Mouse (Mus musculus) neural tube, embryonic 15.5 days (tissue): ENCODE results near the gene Dleu7. TPM values are rescaled to one million over a fixed set of nuclear protein-coding genes. Genes with fewer than 3 reads are reported as not detected.

Experiments
- ATAC-seq: fragments of 200-750 bp; cut with Nextera tagmentation; 2 replicates; pipeline ENCODE4 v1.8.0; 2017; ENCODE audit warnings: mild to moderate bottlenecking, moderate TSS enrichment, moderate library complexity; ENCODE audit not compliant: low FRiP score
- H3K27ac ChIP-seq: fragments of 300-500 bp; sonication (generic); replicated peaks from 2 replicates; pipeline ENCODE4 v1.5.1; 2015; ENCODE audit warnings: mild to moderate bottlenecking, inconsistent platforms
- H3K27me3 ChIP-seq: fragments of 300-500 bp; sonication (generic); replicated peaks from 2 replicates; pipeline ENCODE4 v1.6.1; 2015; ENCODE audit warnings: inconsistent platforms
- H3K36me3 ChIP-seq: fragments of 300-500 bp; sonication (generic); 2 replicates; pipeline ENCODE4 v1.6.1; 2015; ENCODE audit warnings: inconsistent platforms
- H3K4me1 ChIP-seq: fragments of 300-500 bp; sonication (generic); 2 replicates; pipeline ENCODE4 v1.6.1; 2015; ENCODE audit warnings: inconsistent platforms
- H3K4me2 ChIP-seq: fragments of 300-500 bp; sonication (generic); 2 replicates; pipeline ENCODE4 v1.6.1; 2015; ENCODE audit warnings: inconsistent platforms, mild to moderate bottlenecking, moderate library complexity
- H3K4me3 ChIP-seq: fragments of 300-500 bp; sonication (generic); replicated peaks from 2 replicates; pipeline ENCODE4 v1.5.1; 2015; ENCODE audit warnings: mild to moderate bottlenecking, inconsistent platforms
- H3K9ac ChIP-seq: fragments of 300-500 bp; sonication (generic); replicated peaks from 2 replicates; pipeline ENCODE4 v1.6.1; 2015; ENCODE audit warnings: mild to moderate bottlenecking, inconsistent platforms
- H3K9me3 ChIP-seq: fragments of 300-500 bp; sonication (generic); replicated peaks from 2 replicates; pipeline ENCODE4 v1.6.1; 2016; ENCODE audit warnings: inconsistent platforms
- WGBS: fragments of 180-500 bp; shearing (Covaris S2); methylation state at CpG from one replicate; pipeline ENCODE4 v1.1.7; 2015; ENCODE audit warnings: mixed read lengths; 5-methylcytosine and 5-hydroxymethylcytosine counted together
- polyA plus RNA-seq: library from polyadenylated mRNA; unstranded; fragments of >200 nt; fragmentation: Nextera tagmentation; extraction: Ambion mirVana; gene quantifications from 2 replicates; pipeline ENCODE4 v1.2.1, GENCODE M21; 2015

Gene Dleu7
- polyA plus RNA-seq, 1 experiment from 2014 or later = 19.9 TPM

- no peak overlapping the region for H3K4me3 ChIP-seq
- no peak for ATAC-seq
- 85% methylated on average over 5 of the region's 5 CpGs for WGBS
- H3K4me2 ChIP-seq = no peak overlapping the region
- H3K27ac ChIP-seq = no peak overlapping the region
- no peak overlapping the region for H3K9ac ChIP-seq
- H3K27me3 ChIP-seq = no peaks in the 10 kb centered on the region
- no peaks in the 10 kb centered on the region for H3K9me3 ChIP-seq
- no peaks in the 10 kb centered on the region for H3K36me3 ChIP-seq
- H3K4me1 ChIP-seq = no peaks in the 10 kb centered on the region
Observed at GRCm38 (mm10) chr14:62323457-62323856, 30.6 kb upstream of the Dleu7 start.

- no peaks in the 10 kb centered on the region for H3K9me3 ChIP-seq
- no peak for ATAC-seq
- no peaks in the 10 kb centered on the region for H3K4me1 ChIP-seq
- no peaks in the 10 kb centered on the region for H3K36me3 ChIP-seq
- H3K27me3 ChIP-seq = no peaks in the 10 kb centered on the region
- H3K4me3 ChIP-seq = no peak overlapping the region
- H3K27ac ChIP-seq = no peak overlapping the region
- no peak overlapping the region for H3K4me2 ChIP-seq
- 55% methylated on average over 6 of the region's 6 CpGs for WGBS
- H3K9ac ChIP-seq = no peak overlapping the region
Observed at GRCm38 (mm10) chr14:62322581-62323344, 29.9 kb upstream of the Dleu7 start.

- Histone ChIP-seq H3K4me1 (peaks cover 8% of the 10 kb centered on the region; the same call in 1 of the 2 replicates), H3K27me3 (no peaks in the 10 kb centered on the region), H3K27ac (no peak overlapping the region), H3K36me3 (no peaks in the 10 kb centered on the region), H3K4me3 (no peak overlapping the region), H3K9me3 (no peaks in the 10 kb centered on the region), H3K9ac (no peak overlapping the region), H3K4me2 (no peak overlapping the region)
- no peak for ATAC-seq
- 96% methylated on average over 1 of the region's 1 CpGs for WGBS
Observed at GRCm38 (mm10) chr14:62311672-62312071, 18.8 kb upstream of the Dleu7 start.

GRCm38 (mm10) chr14:62309026-62309425 is 16.2 kb upstream of the Dleu7 start:
- no peak for ATAC-seq
- 16% methylated on average over 2 of the region's 2 CpGs for WGBS

GRCm38 (mm10) chr14:62307555-62307954 is 14.7 kb upstream of the Dleu7 start:
- H3K4me1 ChIP-seq = peaks cover 8% of the 10 kb centered on the region; the same call in 1 of the 2 replicates
- no peak for ATAC-seq

More at GRCm38 (mm10) chr14:62309026-62309425, 16.2 kb upstream of the Dleu7 start:
- Histone ChIP-seq H3K4me3 (no peak overlapping the region), H3K9ac (no peak overlapping the region), H3K4me1 (peaks cover 8% of the 10 kb centered on the region; the same call in 1 of the 2 replicates), H3K9me3 (no peaks in the 10 kb centered on the region), H3K27me3 (no peaks in the 10 kb centered on the region), H3K36me3 (no peaks in the 10 kb centered on the region), H3K27ac (no peak overlapping the region), H3K4me2 (no peak overlapping the region)

GRCm38 (mm10) chr14:62300031-62300430 is 7.2 kb upstream of the Dleu7 start:
- 86% methylated on average over 3 of the region's 3 CpGs for whole genome bisulfite sequencing
- no peak for ATAC-seq
- H3K9ac ChIP-seq = no peak overlapping the region

More at GRCm38 (mm10) chr14:62307555-62307954, 14.7 kb upstream of the Dleu7 start:
- Histone ChIP-seq H3K9ac (no peak overlapping the region), H3K36me3 (no peaks in the 10 kb centered on the region), H3K27me3 (no peaks in the 10 kb centered on the region), H3K4me3 (no peak overlapping the region), H3K9me3 (no peaks in the 10 kb centered on the region), H3K27ac (no peak overlapping the region), H3K4me2 (no peak overlapping the region)
- 78% methylated on average over 1 of the region's 1 CpGs for WGBS

GRCm38 (mm10) chr14:62298808-62299207 is 6.0 kb upstream of the Dleu7 start:
- Histone ChIP-seq H3K27me3 (no peaks in the 10 kb centered on the region), H3K9ac (no peak overlapping the region), H3K4me3 (no peak overlapping the region), H3K27ac (no peak overlapping the region), H3K4me1 (no peaks in the 10 kb centered on the region), H3K36me3 (no peaks in the 10 kb centered on the region), H3K9me3 (no peaks in the 10 kb centered on the region), H3K4me2 (no peak overlapping the region)
- ATAC-seq = no peak
- 95% methylated on average over 1 of the region's 1 CpGs for WGBS

More at GRCm38 (mm10) chr14:62300031-62300430, 7.2 kb upstream of the Dleu7 start:
- no peaks in the 10 kb centered on the region for H3K36me3 ChIP-seq
- no peaks in the 10 kb centered on the region for H3K27me3 ChIP-seq
- H3K4me1 ChIP-seq = no peaks in the 10 kb centered on the region
- H3K4me3 ChIP-seq = no peak overlapping the region
- no peak overlapping the region for H3K4me2 ChIP-seq
- no peak overlapping the region for H3K27ac ChIP-seq
- H3K9me3 ChIP-seq = no peaks in the 10 kb centered on the region

GRCm38 (mm10) chr14:62292166-62292487 is 720 bp downstream of the Dleu7 start:
- Histone ChIP-seq H3K36me3 (no peaks in the 10 kb centered on the region), H3K27me3 (no peaks in the 10 kb centered on the region), H3K27ac (peak overlapping the region; percentile 66; the same call in 1 of the 2 replicates), H3K9me3 (no peaks in the 10 kb centered on the region), H3K9ac (peak overlapping the region; percentile 69), H3K4me2 (peak overlapping the region; percentile 99), H3K4me1 (peaks cover 21% of the 10 kb centered on the region), H3K4me3 (peak overlapping the region; percentile 62)
- no peak for ATAC-seq
- WGBS = 34% methylated on average over 4 of the region's 7 CpGs

- Histone ChIP-seq H3K4me2 (peak overlapping the region; percentile 99), H3K9me3 (no peaks in the 10 kb centered on the region), H3K4me3 (peak overlapping the region; percentile 62; the same call in 1 of the 2 replicates), H3K4me1 (peaks cover 21% of the 10 kb centered on the region), H3K36me3 (no peaks in the 10 kb centered on the region), H3K27ac (no peak overlapping the region), H3K27me3 (no peaks in the 10 kb centered on the region), H3K9ac (no peak overlapping the region)
- ATAC-seq = no peak
- 96% methylated on average over 1 of the region's 1 CpGs for WGBS
Observed at GRCm38 (mm10) chr14:62291406-62291987, 1.4 kb downstream of the Dleu7 start.

GRCm38 (mm10) chr14:62288731-62289130 is 4.1 kb downstream of the Dleu7 start:
- Histone ChIP-seq H3K27me3 (no peaks in the 10 kb centered on the region), H3K4me1 (peaks cover 21% of the 10 kb centered on the region), H3K27ac (no peak overlapping the region), H3K4me2 (no peak overlapping the region), H3K4me3 (no peak overlapping the region), H3K36me3 (no peaks in the 10 kb centered on the region), H3K9ac (no peak overlapping the region), H3K9me3 (no peaks in the 10 kb centered on the region)
- 93% methylated on average over 3 of the region's 3 CpGs for WGBS
- no peak for ATAC-seq

- 80% methylated on average over 2 of the region's 2 CpGs for WGBS
- no peaks in the 10 kb centered on the region for H3K27me3 ChIP-seq
- no peak overlapping the region for H3K4me3 ChIP-seq
- H3K27ac ChIP-seq = no peak overlapping the region
- ATAC-seq = no peak
- no peak overlapping the region for H3K4me2 ChIP-seq
- no peak overlapping the region for H3K9ac ChIP-seq
- no peaks in the 10 kb centered on the region for H3K9me3 ChIP-seq
- no peaks in the 10 kb centered on the region for H3K4me1 ChIP-seq
- no peaks in the 10 kb centered on the region for H3K36me3 ChIP-seq
Observed at GRCm38 (mm10) chr14:62282974-62283373, 9.9 kb downstream of the Dleu7 start.

GRCm38 (mm10) chr14:62273604-62274003 is 19.2 kb downstream of the Dleu7 start:
- H3K9me3 ChIP-seq = no peaks in the 10 kb centered on the region
- H3K4me1 ChIP-seq = no peaks in the 10 kb centered on the region
- no peak for ATAC-seq
- no peak overlapping the region for H3K4me3 ChIP-seq
- no peak overlapping the region for H3K9ac ChIP-seq
- H3K4me2 ChIP-seq = no peak overlapping the region
- 94% methylated on average over 3 of the region's 3 CpGs for whole genome bisulfite sequencing
- no peaks in the 10 kb centered on the region for H3K27me3 ChIP-seq
- no peak overlapping the region for H3K27ac ChIP-seq
- H3K36me3 ChIP-seq = no peaks in the 10 kb centered on the region
